Mouse (Mus musculus): Measurements from ENCODE around the gene Mypop.

Gene Mypop

DNA sequence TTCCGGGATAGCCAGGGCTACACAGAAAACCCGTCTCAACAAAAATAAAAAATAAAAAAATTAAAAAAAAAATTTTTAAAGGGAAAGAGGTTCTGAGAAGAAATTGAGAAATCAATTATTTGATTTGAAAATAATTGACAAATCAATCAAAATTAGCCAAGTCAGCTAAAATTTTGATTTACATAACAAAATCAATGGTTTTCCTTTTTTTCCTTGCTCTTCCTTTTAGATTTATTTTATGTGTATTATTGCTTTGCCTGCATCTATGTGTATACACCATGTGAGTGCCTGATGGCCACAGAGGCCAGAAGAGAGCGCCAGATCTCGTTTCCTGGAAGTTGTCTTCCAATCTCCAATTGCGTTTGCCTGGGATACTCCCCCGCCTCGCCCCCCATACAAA, 26.9 kb downstream of the Mypop start:
- DNase-seq (ENCODE audit: inconsistent ontology term) = no peak

DNA sequence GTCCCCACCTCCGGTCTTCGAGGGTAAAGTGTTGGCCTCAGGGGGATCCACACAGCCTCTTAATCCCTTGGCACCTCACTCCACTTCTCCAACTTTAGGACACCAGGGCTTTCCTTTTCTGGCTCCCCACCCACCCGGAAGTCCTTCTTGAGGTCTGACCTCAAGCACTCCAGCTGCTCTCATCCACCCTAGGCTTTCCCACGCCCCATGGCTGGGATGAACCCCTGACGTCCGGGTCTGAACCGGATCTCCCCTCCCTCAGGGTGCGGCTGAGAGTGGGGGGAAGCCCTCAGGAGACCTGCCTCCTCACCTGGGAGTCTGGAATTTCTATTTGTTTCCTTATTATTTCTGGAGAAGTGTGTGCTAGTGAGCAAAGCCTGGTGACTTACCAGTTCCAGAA, 30.0 kb downstream of the Mypop start:
- no peak for DNase-seq (ENCODE audit: inconsistent ontology term)

DNA sequence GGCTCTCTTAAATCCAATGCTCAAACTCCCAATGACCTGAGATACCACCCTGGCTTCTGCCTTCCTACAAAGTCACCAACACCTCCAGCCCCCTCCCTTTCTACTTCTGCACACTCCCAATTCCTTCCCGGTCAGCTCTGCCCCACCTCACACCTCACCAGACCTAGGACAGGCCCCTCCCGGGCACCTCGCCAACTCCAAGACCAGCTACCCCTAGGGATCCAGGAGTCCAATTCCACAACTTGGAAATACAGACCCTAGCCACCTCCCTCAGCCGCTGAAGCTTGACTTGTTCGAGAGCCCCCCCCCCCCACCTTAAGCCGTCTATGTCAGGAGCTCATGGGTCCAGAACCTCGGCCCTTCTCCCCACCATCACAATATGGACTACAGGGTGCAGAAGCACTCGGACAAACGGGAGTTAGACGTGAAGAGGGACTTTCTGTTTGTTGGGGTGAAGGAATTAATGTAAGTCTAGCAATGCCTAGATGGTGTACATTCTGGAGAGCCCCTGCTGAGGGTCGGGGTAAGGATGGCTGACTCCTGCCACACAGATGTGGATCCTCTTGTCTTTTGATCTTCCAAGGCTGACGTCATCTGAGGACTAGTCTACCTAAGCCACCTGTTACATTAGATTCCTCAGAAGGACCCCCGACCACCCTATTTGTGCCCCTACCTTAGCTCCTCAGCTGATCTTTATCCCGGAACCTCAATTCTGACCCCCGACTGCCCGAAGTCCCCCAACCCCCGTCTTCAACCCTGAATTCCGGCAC, 31.3 kb downstream of the Mypop start:
- no peak for DNase-seq (ENCODE audit: inconsistent ontology term)

DNA sequence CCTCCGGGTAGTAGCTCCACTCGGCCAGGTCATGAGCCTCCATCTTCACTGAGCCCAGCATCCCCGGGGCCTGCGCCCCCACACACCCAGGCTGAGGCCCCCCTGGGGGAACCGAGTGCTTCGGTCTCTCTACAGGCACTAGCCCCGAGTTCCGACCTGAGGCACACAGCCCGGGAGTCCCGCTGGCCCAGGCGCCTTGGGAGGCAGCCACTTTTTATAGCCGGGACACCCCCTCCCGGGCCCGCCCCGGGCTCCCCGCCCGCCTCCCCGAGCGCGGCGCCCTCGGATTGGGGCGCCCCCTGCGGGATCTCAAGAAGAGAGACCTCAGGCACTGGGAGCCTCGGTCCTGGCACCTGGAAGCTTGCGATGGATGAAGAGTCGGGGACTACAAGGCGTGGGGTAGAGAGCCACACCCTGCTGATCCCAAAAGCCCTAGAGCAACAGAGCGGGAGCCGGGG, 32.3 kb downstream of the Mypop start, which contains the start of gene Foxa3:
Gene Foxa3 (minus strand): TSS at position 182 of the 458 bp plus-strand sequence.
- peak; percentile 51 for DNase-seq (ENCODE audit: inconsistent ontology term)

DNA sequence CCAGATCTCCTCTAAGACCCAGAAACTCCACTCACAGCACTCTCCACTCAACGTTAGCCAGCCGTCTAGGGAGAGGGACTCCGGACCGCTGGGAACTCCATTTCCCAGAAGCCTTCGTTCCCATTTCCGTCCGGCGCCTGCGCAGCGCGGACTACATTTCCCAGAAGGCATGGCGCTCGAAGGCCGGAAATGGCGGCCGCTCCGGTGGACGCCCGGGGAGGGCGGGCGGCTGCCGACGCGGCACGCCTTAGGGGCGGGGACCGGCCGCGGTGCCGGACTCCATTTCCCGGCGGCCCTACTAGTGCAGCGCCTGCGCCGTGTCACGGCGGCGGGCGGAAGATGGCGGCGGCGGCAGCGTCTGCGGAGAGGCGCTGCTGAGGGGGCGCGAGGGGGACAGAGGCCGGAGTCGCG, 33.1 kb downstream of the Mypop start, which contains the start of gene Sympk:
Gene Sympk (plus strand): TSS at position 282 of the 411 bp plus-strand sequence.
- peak; percentile 97 for DNase-seq (ENCODE audit: inconsistent ontology term)

DNA sequence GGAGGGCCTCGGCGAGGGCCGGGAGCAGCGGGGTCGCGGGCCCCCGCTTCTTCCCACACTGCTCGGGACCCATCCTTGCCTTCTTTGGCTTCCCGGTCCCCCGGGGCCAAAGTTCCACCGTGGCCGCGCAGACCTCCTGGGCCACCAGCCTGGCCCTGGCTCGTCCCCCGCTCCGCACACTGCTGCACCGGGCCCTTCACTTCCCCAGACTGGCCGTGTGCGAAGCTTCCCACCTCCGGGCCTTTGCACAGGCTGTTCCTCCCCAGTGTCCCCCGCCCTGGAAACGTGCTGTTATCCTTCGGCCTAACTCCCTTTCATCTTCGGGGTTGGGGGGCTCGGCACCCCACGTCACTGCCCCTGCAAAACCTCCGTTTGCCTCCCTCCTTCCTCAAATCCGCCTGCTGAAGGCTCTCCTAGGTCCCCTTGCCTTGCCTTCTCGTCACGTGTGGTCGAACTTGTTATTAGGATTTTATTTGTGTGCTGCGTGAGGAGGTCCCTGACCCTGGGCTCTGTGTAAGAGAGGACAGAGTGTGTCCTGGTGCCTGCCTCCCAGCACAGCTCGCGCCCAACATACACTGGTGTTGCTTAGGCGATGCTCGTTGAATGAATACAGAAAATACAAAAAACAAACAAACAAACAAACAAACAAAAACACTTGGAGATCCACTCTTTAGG, 33.7 kb downstream of the Mypop start:
- DNase-seq (ENCODE audit: inconsistent ontology term) = peak; percentile 35

DNA sequence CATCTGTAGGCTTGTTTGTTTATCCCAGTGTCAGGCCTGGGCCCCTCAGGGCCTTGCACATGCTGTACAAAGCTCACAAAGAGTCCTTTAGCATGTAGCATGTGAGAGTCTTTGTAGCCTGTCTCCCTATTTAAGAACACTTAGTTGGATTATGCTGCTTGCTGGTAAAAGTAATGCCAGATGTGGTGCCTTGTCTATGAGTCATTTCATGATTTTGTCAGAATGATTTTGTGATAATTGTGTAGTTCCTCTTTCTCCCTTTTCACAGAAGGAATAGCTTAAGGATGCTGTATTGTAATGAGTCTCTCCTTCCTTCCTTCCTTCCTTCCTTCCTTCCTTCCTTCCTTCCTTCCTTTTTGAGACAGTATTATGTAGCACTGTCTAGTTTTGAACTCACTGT, 37.0 kb downstream of the Mypop start:
- DNase-seq (ENCODE audit: inconsistent ontology term) = no peak

DNA sequence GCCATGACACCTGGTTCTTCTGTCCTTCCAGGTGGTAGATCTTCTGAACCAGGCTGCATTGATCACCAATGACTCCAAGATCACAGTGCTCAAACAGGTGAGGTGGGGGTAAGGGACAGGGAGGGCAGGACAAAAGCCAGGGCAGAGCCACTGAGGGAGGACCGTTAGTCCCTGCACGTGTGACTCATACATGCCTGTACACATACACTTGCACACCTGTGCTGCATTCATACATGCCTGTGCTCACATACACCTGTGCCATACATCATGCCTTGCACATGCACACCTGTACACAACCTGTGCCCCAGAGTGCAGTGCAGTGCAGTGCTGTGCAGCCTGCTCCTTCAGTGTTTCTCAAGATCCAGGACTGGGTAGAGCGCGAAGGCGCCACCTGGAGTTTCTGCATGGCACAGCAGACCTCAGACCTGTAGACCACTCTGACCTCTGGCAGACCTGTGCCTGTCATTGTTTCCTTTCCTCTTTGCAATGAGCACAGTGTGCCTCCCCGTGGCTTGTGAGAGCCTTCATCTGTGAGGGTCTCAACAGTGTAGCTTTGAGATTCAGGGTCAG, 38.1 kb downstream of the Mypop start:
- peak; percentile 40 for DNase-seq (ENCODE audit: inconsistent ontology term)

DNA sequence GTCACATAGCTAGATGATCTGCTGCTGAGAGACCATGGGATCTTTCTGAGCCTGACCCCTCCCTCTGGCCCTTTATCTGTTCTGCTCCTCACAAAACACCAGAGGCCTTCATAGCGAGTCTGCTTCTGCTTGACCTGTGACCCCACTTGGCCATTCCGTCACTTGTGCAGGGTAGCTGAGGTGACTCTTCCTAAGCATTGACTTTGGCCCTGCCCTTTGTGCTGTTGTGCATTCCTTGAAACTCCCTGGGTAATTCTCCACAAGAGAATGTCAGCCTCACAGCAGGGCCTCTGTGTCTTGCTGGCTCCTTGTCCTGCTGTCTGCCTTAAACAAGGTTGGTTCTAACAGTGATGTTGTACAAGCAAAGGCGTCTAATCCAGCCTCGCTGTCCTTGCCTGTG, 40.6 kb downstream of the Mypop start:
- DNase-seq (ENCODE audit: inconsistent ontology term) = no peak

DNA sequence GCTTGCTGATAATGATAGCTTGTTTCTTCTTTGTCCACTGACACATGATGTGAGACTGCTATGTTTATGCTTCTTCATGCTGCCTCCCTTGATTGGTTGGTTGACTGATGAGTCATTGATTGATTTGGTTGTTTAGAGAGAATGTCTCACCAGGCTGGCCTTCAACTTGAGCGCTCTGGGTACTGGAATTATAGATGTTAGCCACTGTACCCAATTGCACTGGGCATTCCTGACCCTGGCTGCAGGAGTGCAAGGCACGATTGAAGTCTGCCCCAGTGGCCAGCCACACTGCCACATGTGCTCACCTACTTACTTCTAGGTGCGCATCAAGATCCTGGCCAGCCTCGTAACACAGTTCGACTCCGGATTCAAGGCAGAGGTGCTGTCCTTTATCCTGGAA, 53.6 kb downstream of the Mypop start:
- no peak for DNase-seq (ENCODE audit: inconsistent ontology term)

DNA sequence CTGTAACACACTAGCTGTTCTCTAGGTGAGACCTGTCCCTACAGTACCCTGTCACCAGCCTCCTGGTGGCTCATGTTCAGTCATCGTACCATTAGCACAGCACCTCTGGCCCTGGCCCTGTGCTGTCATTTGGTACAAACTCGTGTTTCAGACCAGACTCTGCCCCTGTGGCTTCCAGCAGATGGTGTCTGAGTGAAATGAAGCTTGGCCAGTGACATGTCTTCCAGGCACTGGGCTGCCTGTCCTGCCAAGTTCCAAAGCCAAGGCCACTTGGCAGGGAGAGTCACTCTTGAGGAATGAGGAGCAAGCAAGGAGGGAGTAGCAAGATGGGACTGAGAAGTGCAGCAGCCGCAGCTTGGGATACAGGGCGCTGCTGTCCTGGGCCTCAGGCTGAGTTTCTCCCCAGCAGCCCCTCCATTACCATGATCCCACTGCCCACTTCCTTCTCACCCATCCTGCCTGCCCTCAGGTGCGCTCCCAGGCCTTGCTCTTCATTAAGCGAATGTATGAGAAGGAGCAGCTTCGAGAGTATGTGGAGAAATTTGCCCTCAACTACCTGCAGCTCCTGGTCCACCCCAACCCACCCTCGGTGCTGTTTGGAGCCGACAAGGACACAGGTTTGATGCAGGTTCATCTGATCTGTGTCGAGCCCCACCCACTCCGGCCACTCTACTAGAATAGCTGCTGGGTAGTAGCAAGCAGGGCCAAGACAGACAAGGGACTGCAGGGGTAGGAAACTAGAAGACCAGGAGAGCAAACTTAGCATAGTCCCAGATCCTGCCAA, 55.4 kb downstream of the Mypop start:
- peak; percentile 32 for DNase-seq (ENCODE audit: inconsistent ontology term)

DNA sequence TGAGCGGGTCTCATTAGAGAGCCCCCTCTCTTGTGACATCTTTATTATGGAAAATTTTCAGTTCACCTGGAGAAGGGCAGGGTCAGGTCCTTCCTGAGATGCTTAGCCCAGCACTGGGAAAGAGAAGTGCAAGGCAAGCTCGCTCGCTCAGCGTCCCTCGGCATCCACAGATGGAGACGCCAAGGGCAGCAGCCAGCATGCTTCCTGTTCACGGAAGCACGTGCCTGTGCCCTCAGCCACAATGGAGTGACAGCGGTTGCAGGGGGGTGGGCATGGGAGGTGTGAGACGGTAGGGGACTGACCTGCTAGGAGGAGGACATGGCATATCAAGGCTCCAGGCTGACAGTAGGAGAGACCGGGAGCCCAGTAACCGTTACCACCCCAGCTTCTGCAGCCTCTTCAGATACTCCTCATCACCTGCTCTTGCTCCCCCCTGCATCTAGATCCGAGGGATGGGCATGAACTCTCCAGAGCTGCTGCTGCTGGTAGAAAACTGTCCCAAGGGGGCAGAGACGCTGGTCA, 57.0 kb downstream of the Mypop start:
- DNase-seq (ENCODE audit: inconsistent ontology term) = no peak

DNA sequence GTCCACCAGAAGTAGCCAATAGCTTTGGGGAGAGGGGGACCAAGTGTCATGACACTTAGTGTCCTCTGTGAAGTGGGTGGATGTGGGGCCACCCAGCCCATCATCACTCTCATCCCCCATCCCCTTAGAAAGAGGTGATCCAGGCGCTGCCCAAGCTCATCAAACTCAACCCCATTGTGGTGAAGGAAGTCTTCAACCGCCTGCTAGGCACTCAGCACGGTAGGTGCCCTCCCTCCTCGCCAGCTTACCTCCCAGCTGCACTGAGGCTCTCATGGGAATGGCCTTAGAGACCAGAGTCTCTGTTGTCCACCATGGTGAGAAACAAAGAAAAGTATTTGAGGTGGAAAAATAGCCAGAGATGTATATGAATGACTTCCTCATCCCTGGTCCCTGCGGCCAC, 58.2 kb downstream of the Mypop start:
- DNase-seq (ENCODE audit: inconsistent ontology term) = no peak

DNA sequence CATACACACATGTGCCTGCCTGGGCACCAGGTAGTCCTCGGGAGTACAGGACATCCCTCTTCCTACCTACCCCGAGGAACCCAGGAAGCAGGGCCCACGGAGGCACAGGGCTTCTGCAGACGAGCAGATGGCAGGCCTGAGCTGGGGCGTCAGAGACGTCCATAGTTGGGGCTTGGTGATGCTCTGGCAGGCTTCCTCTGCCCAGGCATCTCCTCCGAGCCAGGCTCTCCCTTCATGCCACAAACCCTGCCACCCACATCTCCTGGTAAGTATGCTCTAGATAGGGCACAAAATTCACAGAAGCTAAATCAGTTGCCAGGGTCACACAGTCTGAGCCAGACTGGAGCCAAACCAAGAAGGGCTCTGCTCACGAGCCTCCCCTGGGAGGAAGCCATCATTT, 59.1 kb downstream of the Mypop start:
- no peak for DNase-seq (ENCODE audit: inconsistent ontology term)

DNA sequence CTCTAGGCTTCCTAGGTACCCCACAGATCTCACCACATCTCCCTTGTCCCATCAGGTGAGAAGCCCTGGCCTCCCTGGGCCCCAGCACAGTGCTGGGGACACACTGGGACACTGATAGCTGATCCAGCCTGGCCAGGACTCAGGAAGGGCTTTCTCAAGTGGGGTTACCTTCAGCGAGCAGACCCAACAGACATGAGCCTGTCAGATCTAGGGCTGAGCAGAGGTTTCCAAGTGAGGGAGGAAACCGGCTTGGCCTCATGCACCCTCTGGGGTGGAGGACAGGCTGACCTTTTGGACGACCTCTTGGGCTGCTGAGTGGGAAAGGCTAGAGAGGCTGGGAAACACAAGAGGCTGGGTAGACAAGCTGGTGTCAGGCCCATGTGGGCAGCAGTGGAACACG, 60.1 kb downstream of the Mypop start:
- DNase-seq (ENCODE audit: inconsistent ontology term) = no peak
